Mouse (Mus musculus) kidney, postnatal 0 days (tissue): ENCODE results near the gene Zswim1. TPM values are rescaled to one million over a fixed set of nuclear protein-coding genes. Genes with fewer than 3 reads are reported as not detected.
"Not testable (repeated sequence)": the region's sequence is repeated elsewhere in the genome, so short reads cannot be mapped to it uniquely, and the experiment has no call there.

ENCODE experiments used
- ATAC-seq: fragments of 200-750 bp; cut with Nextera tagmentation; replicated peaks from 2 replicates; pipeline ENCODE4 v1.8.0; 2017; ENCODE audit warnings: low read depth, moderate number of reproducible peaks, moderate TSS enrichment, moderate library complexity; ENCODE audit not compliant: low FRiP score
- DNase-seq: peaks from one replicate; pipeline ENCODE4 v3.0.0-alpha.2; 2016; ENCODE audit warnings: low spot score
- H3K27ac ChIP-seq: fragments of 300-500 bp; sonication (generic); 2 replicates; pipeline ENCODE4 v1.5.1; 2014; ENCODE audit warnings: mild to moderate bottlenecking
- H3K27me3 ChIP-seq: fragments of 300-500 bp; sonication (generic); 2 replicates; pipeline ENCODE4 v1.6.1; 2014; ENCODE audit warnings: low read length, mixed read lengths; ENCODE audit not compliant: insufficient read depth
- H3K36me3 ChIP-seq: fragments of 300-500 bp; sonication (generic); 2 replicates; pipeline ENCODE4 v1.6.1; 2014; ENCODE audit warnings: low read length, mixed read lengths; ENCODE audit not compliant: insufficient read depth
- H3K4me1 ChIP-seq: fragments of 300-500 bp; sonication (generic); replicated peaks from 2 replicates; pipeline ENCODE4 v1.6.1; 2014; ENCODE audit warnings: antibody characterized with exemption, low read length, mixed read lengths; ENCODE audit not compliant: insufficient read depth
- H3K4me2 ChIP-seq: fragments of 300-500 bp; sonication (generic); 2 replicates; pipeline ENCODE4 v1.6.1; 2014; ENCODE audit warnings: mild to moderate bottlenecking, low read length, moderate library complexity, mixed read lengths
- H3K4me3 ChIP-seq: fragments of 300-500 bp; sonication (generic); replicated peaks from 2 replicates; pipeline ENCODE4 v1.5.1; 2014; ENCODE audit warnings: low read depth, low read length
- H3K9ac ChIP-seq: fragments of 300-500 bp; sonication (generic); 2 replicates; pipeline ENCODE4 v1.6.1; 2014; ENCODE audit warnings: low read depth, low read length
- H3K9me3 ChIP-seq: fragments of 300-500 bp; sonication (generic); replicated peaks from 2 replicates; pipeline ENCODE4 v1.6.1; 2016; ENCODE audit warnings: low read length, inconsistent platforms, mixed read lengths
- CTCF ChIP-seq: IDR thresholded peaks from 2 replicates; pipeline ENCODE4 v1.5.1; 2016; ENCODE audit warnings: antibody characterized with exemption, low read depth, mild to moderate bottlenecking, moderate library complexity
- WGBS: fragments of 180-500 bp; shearing (Covaris S2); extraction: QIAGEN DNeasy Blood & Tissue Kit; methylation state at CpG from one replicate; pipeline ENCODE4 v1.1.7; 2014; 5-methylcytosine and 5-hydroxymethylcytosine counted together
- polyA plus RNA-seq: library from polyadenylated mRNA; unstranded; fragments of >200 nt; fragmentation: Nextera tagmentation; extraction: Ambion mirVana; gene quantifications from 2 replicates; pipeline ENCODE4 v1.2.1, GENCODE M21; 2015

Gene Zswim1
- polyA plus RNA-seq, 1 experiment from 2014 or later: 15.5 TPM

DNA sequence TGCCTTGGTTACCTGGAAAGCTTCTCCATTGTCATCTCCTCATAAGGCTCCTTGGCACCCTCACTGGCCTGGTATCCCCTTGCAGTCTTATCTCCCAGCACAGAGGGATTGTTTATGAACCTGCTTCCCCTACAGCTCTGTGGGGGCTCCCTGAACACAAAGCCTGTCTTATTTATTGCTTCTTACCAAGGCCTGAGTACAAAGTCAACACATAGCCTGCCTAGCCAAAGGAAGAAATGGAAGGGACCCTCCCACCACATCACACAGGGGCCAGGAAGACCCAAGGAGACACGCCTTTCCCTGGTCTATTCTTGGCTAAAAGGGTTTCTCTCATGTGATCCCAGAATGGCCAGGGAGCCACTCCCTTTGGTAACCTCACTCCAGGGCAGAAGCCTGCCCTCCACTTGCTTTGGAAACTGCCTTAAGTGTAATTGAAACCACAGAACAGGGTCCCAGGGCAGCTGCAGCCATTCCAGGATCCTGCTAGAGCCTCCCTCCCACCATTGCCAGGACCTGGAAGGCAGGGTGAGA lies 51.8 kb downstream of the Zswim1 start:
- no peak for TF ChIP-seq CTCF
- ATAC-seq (peak; percentile 25; the same call in 1 of the 2 replicates), DNase-seq (peak; percentile 90)
- Histone ChIP-seq H3K9ac (0 out of 2 replicates have a peak overlapping the region, but pooled peaks have one; percentile 13), H3K36me3 (no peaks in the 10 kb centered on the region), H3K27me3 (no peaks in the 10 kb centered on the region), H3K27ac (peak overlapping the region; percentile 84), H3K4me3 (no peak overlapping the region), H3K9me3 (no peaks in the 10 kb centered on the region), H3K4me1 (peaks cover 3% of the 10 kb centered on the region; the same call in 1 of the 2 replicates), H3K4me2 (peak overlapping the region; percentile 4; the same call in 1 of the 2 replicates)
- WGBS: 23% methylated on average over 1 of the region's 1 CpGs

- H3K9me3 ChIP-seq, H3K27me3 ChIP-seq, H3K4me3 ChIP-seq, H3K4me2 ChIP-seq, H3K9ac ChIP-seq, H3K4me1 ChIP-seq, ATAC-seq, DNase-seq, H3K36me3 ChIP-seq: not testable (repeated sequence)
- peak; percentile 24; the same call in 1 of the 2 replicates for TF ChIP-seq CTCF
- peak overlapping the region; percentile 84 for H3K27ac ChIP-seq
- 55% methylated on average over 2 of the region's 2 CpGs for WGBS
These were observed 53.2 kb downstream of the Zswim1 start for GRCm38 (mm10) chr2:164875648-164876047.

Other genes starting within 250 kb of the Zswim1 start
- not detected in 2 replicates for gene Spint3, start 249.2 kb upstream of the Zswim1 start, polyA plus RNA-seq
- gene Wfdc6a, start 237.2 kb upstream of the Zswim1 start, polyA plus RNA-seq: not detected in 2 replicates
- 0.16 TPM in 1 of 2 replicates, not detected in the other for gene Eppin, start 229.1 kb upstream of the Zswim1 start, polyA plus RNA-seq
- gene Wfdc6b, start 209.2 kb upstream of the Zswim1 start, polyA plus RNA-seq: not detected in 2 replicates
- 0.05 TPM in 1 of 2 replicates, not detected in the other for gene Wfdc8, start 209.1 kb upstream of the Zswim1 start, polyA plus RNA-seq
- gene Wfdc16, start 183.9 kb upstream of the Zswim1 start, polyA plus RNA-seq: 0.17 TPM in 1 of 2 replicates, not detected in the other
- 0.34 and 0.38 TPM in 2 replicates for gene Wfdc10, start 166.6 kb upstream of the Zswim1 start, polyA plus RNA-seq
- not detected in 2 replicates for gene Wfdc9, start 166.1 kb upstream of the Zswim1 start, polyA plus RNA-seq
- not detected in 2 replicates for gene Wfdc11, start 148.6 kb upstream of the Zswim1 start, polyA plus RNA-seq
- gene Wfdc13, start 137.6 kb upstream of the Zswim1 start, polyA plus RNA-seq: 1.4 and 1.6 TPM in 2 replicates
- 0.84 and 1.4 TPM in 2 replicates for gene Spint4, start 124.2 kb upstream of the Zswim1 start, polyA plus RNA-seq
- not detected in 2 replicates for gene Spint5, start 107.4 kb upstream of the Zswim1 start, polyA plus RNA-seq
- gene Wfdc3, start 76.8 kb upstream of the Zswim1 start, polyA plus RNA-seq: 0.64 and 1.1 TPM in 2 replicates
- gene Dnttip1, start 76.7 kb upstream of the Zswim1 start, polyA plus RNA-seq: 58.5 and 62.4 TPM in 2 replicates
- gene Ube2c, start 52.8 kb upstream of the Zswim1 start, polyA plus RNA-seq: 132 and 156 TPM in 2 replicates
- gene Tnnc2, start 42.7 kb upstream of the Zswim1 start, polyA plus RNA-seq: 0.45 and 1.0 TPM in 2 replicates
- 19.9 and 21.7 TPM in 2 replicates for gene Snx21, start 36.9 kb upstream of the Zswim1 start, polyA plus RNA-seq
- gene Acot8, start 17.8 kb upstream of the Zswim1 start, polyA plus RNA-seq: 28.7 and 33.2 TPM in 2 replicates
- 5.2 and 5.4 TPM in 2 replicates for gene Zswim3, start 17.6 kb upstream of the Zswim1 start, polyA plus RNA-seq
- not detected in 2 replicates for gene Spata25, start 5.9 kb downstream of the Zswim1 start, polyA plus RNA-seq
- gene Ctsa, start 10.2 kb downstream of the Zswim1 start, polyA plus RNA-seq: 219 and 254 TPM in 2 replicates
- 9.2 and 9.4 TPM in 2 replicates for gene Neurl2, start 10.8 kb downstream of the Zswim1 start, polyA plus RNA-seq
- 43.9 and 45.4 TPM in 2 replicates for gene Pltp, start 35.0 kb downstream of the Zswim1 start, polyA plus RNA-seq
- gene Pcif1, start 56.6 kb downstream of the Zswim1 start, polyA plus RNA-seq: 70.0 and 76.5 TPM in 2 replicates
- gene Zfp335, start 89.1 kb downstream of the Zswim1 start, polyA plus RNA-seq: 7.5 and 7.6 TPM in 2 replicates
- 1.7 and 1.9 TPM in 2 replicates for gene Mmp9, start 118.1 kb downstream of the Zswim1 start, polyA plus RNA-seq
- gene Slc12a5, start 138.1 kb downstream of the Zswim1 start, polyA plus RNA-seq: 0.68 and 0.74 TPM in 2 replicates
- gene Ncoa5, start 212.2 kb downstream of the Zswim1 start, polyA plus RNA-seq: 35.6 and 38.6 TPM in 2 replicates
- 13.5 and 16.7 TPM in 2 replicates for gene Cd40, start 232.9 kb downstream of the Zswim1 start, polyA plus RNA-seq